Mouse (Mus musculus): ENCODE data around the gene Zfp458.
"Not testable (repeated sequence)": the region's sequence is repeated elsewhere in the genome, so short reads cannot be mapped to it uniquely, and the experiment has no call there.

The Zfp458 gene

GRCm38 (mm10) chr13:67278314-67278713 lies at the start of gene Zfp458:
Zfp458 (minus strand) TSS chr13:67278466.
- DNase-seq (ENCODE audit: low spot score), result peak; percentile 8

GRCm38 (mm10) chr13:67306718-67307117 lies 28.5 kb upstream of the Zfp458 start:
- DNase-seq (ENCODE audit: low spot score), result peak; percentile 37

- DNase-seq (ENCODE audit: low spot score), result peak; percentile 95
These were observed 27.8 kb upstream of the Zfp458 start, which contains the start of gene Zfp457 for GRCm38 (mm10) chr13:67305822-67306672. Zfp457 (minus strand) TSS chr13:67306485.

- DNase-seq (ENCODE audit: low spot score), result not testable (repeated sequence)
These were observed 8.7 kb downstream of the Zfp458 start for GRCm38 (mm10) chr13:67269383-67270065.

- peak; percentile 91 for DNase-seq (ENCODE audit: low spot score)
These were observed 9.5 kb downstream of the Zfp458 start for GRCm38 (mm10) chr13:67268568-67269369.

- peak; percentile 10 for DNase-seq (ENCODE audit: low spot score)
These were observed 64.2 kb downstream of the Zfp458 start for GRCm38 (mm10) chr13:67214015-67214607.
